Mouse (Mus musculus) ES-CJ7 (cell line): Measurements from ENCODE around the gene Rap1gap2.

Experiments
- DNase-seq: peaks from one replicate; pipeline ENCODE4 v3.0.0; 2011; ENCODE audit warnings: low read depth, low spot score

Rap1gap2 gene

DNA sequence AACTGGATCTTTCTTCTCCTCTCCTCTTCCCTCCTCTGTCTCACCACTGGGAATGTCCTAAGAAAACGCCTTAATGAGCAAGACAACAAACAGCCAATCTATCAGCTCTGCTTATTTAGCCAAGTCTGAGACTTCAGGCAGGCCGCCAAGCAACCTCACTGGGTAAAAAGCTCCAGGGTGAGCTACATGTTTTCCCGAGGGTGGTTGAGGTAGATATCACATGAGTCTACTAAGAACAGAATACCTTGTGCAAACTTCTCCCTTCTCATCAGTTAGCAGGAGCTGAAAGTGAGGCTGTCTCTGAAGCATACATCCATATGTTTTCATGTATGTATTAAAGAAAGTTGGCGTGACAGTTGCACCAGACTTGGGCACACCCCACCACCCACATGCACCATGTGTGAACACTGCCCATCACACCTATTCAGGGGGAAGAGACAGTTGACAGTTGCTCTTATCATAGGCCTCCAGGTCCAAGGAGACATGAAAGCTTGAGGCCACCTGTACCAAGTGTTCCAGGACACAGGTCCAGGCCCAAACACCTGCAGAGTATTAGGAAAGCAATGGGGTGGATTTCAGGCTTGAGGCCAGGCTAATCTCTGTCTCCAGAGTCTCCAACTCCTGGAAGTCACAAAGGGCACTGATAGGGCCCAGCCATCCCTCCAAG, 35.8 kb downstream of the Rap1gap2 start:
- DNase-seq = no peak

DNA sequence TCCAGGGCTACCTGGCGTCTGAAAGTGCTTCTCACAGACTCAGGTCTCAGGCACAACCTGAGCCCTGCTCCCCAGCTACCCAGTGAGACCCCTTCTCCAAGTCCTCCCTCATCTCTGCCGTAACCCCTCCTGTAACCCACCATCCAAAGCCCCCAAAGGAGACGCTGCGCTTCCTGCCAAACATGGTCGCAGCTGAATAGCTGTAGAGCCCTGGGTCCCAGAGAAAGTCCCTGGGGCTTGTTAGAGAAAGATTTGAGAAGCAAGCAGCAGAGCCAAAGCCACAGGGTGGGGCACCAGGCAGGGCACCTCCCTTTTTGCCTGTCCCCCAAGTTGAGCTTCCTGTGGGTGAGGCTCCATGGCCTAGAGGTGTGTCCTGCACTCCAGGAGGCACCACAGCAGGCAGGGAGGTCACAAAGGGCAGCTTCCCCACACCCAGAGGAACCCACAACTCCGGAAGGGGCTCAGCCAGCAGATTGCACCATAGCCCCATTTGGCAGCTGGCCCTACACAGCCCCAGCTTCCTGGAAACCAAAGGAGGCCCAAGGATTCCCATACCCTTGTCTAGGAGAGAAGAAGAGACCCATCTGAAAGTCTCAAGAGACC, 38.2 kb downstream of the Rap1gap2 start:
- no peak for DNase-seq

DNA sequence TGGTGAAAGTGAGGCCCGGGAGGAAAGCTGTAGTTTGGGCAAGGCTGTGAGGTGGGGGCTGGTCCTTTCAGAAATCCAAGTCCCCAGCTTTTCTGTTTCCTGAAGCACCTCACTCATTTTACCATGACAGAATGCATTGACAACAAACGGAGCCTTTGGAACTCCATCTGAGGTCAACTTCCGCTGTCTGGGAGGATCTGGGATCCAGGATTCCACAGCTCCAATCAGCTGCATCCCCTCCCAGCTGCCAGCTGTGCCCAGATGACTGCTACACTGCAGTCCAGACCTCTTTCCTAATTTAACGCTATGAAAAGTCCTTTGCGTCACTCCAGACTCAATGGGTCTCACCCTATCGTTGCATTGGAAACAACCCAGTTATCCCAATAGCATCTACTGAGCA, 41.0 kb downstream of the Rap1gap2 start:
- DNase-seq = no peak

DNA sequence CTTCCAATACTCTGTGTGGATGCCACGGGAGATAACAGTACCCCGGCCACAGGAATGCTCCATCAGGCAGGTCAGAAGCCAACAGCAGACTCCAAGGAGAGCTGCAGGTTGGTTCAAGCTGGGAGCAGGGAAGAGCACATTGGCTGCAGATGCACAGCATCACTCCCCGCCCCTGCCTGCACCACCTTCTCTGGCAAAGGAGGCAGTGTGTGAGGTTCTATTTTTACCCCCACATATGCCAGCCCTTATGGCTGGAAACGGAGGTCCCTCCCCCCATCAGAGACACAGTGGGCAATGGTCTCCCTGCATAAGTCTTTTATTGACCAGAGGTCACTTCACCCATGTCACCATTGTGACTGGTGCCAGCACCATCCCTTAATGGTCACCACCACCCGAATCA, 42.3 kb downstream of the Rap1gap2 start:
- no peak for DNase-seq

DNA sequence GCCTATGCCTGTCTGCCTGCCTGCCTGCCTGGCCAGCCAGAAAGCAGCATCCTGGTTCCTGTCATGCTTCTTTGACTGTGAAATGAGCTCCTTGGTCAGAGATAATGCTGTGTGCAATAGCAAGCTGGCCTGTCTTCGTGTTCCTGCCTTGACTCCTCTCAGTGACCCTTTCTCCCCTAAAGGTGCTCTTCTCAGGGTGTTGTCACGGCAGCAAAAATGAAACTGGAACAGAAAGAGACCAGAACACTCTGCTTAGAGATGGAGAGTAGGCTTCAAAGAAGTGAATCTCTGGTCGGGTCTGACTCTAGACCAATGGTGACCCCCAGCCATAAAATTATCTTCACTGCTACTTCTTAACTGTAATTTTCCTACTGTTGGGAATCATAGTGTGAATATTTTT, 42.7 kb downstream of the Rap1gap2 start:
- no peak for DNase-seq

DNA sequence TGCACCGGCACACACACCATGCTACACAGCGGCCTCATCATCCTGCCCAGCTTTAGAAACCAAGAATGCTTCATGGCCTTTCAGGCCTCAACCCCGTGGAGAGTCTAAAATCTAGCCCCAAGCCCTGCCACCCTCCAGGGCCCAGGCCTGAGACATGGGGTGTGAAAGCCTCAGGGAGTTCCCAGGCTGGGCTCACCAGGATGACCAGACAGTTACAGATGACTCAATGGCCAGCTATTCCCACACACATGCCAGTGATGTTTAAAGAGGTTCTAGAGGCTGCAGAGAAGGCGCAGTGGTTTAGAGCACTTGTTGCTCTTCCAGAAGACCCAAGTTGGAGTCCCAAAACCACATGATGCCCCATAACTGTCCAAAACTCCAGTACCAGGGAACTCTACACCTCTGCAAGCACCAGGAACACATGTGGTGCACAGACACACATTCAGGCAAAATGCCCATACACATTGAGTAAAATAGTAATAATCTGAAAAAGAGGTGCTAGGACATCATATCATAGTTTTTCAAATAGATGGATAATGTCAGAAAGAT, 44.3 kb downstream of the Rap1gap2 start:
- no peak for DNase-seq

DNA sequence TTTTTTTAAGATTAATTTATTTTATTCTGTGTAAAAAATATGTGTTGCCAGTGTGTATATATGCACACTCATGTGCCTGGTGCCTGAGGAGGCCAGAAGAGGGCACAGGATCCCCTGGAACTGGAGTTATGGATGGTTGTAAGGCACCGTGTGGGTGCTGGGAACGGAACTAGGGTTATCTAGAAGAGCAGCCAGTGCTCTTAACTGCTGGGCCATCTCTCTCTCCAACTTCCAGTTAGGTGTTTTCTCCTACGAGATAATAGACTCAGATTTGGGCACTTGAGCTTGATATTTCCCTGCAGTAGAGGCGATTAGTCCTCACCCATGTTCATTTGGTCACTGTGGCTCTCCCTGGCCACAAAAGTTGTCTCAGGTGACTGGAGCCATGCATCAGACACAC, 49.3 kb downstream of the Rap1gap2 start:
- no peak for DNase-seq

DNA sequence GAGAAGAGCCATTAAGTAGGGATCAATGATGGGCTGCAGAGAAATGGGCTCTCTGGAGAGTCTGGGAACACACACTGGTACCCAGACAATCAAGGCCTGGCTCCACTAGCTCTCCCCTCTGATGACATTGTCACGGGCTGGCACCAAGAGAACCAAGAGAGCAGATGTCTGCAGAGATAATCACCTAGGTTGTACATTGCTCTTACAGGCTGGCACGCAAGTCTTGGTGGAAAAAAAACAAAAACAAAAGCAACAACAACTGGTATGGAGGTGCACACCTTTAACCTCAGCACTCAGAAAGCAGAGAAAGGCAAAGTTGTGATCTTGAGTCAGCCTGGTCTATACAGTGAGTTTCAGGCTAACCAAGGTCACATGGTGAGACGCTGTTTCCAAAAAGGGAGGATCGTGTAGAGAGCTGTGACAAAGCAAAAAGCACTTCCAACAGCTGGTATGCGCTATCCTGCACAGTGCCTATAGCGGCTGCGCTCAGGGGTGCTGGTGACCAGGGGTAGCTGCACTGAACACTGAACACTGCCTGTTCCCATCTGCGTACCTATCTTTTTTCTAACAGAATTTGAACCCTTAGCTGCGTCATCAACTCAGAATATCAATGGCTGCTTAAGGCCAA, 50.0 kb downstream of the Rap1gap2 start:
- DNase-seq = no peak

GRCm38 (mm10) chr11:74559793-74560433, 50.8 kb downstream of the Rap1gap2 start:
- no peak for DNase-seq

- no peak for DNase-seq
Measured at GRCm38 (mm10) chr11:74558933-74559332, 51.8 kb downstream of the Rap1gap2 start.

GRCm38 (mm10) chr11:74557456-74558230, 53.1 kb downstream of the Rap1gap2 start:
- no peak for DNase-seq

DNA sequence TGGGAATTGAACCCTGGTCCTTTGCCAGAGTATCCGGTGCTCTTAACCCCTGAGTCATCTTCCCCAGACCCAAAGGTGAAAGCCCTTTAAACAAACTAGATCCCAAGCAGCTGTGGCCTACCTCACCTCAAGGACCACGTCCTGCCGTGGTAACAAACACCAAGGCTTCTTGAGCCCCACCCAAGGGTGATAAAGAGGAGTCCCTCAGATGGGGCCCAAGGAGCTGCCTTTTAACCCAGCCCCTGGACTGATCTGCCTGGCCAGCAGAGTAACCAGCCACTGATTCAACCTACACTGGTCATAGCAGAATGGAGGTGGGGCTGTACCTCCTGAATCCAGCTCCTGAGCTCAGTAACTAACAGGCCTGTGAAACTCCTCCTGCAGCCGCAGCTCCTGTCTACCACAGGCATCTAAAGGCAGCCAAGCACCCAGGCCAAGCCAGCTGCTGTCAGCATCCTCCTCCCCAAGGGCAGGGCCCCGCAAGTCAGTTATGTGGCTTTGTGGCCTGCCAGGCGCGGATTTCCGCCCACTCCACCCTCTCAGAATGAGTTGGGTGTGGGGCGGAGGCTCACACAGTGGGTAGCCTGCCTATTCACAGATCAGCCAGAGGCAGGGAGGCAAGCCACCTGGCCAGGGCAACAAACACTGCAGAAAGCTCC, 54.9 kb downstream of the Rap1gap2 start:
- DNase-seq = peak; percentile 84

- peak; percentile 82 for DNase-seq
Measured at GRCm38 (mm10) chr11:74554683-74555341, 55.9 kb downstream of the Rap1gap2 start.

DNA sequence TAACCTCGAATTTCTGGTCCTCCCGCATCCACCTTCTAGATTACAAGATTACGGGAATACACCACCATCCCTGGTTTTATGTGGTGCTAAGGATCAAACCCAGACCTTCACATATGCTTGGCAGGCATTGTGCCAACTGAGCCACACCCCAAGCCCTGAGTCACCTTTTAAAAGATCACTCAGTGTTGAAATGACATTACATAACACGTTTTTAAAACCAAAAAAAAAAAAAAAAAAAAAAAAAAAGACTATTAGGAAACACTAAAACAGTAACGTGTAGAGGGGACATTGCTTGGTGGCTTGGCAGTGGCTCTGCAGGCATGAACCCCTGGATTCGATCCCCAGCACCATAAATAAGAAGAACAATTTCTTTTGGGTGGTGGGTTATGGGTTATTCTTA, 59.1 kb downstream of the Rap1gap2 start:
- DNase-seq = no peak

DNA sequence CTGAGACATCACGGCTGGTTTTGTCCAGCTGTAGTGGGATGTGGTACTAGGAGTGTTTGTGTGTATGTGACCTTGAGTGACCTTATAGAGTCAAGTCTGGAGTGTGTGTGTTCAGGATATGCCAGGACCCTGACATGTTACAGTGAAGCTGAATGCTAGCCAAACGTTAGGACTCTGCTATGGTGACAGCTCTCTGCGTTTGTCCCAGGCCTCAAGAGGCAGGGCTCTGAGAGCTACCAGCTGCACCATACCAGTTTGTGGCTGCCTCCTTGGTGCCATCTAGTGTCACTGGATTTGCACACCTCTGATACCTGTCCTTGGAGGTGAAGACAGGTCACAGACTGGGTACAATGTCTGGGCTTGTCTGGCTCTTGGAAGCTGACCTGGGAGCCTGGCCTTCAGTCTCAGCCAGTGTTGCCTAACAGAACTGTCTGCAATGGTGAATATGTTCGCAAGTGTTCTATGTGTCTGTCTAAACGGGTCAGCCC, 60.1 kb downstream of the Rap1gap2 start:
- peak; percentile 68 for DNase-seq

GRCm38 (mm10) chr11:74548781-74549382, 61.8 kb downstream of the Rap1gap2 start:
- DNase-seq = peak; percentile 87

- DNase-seq = peak; percentile 85
Measured at GRCm38 (mm10) chr11:74546933-74547694, 63.6 kb downstream of the Rap1gap2 start.

DNA sequence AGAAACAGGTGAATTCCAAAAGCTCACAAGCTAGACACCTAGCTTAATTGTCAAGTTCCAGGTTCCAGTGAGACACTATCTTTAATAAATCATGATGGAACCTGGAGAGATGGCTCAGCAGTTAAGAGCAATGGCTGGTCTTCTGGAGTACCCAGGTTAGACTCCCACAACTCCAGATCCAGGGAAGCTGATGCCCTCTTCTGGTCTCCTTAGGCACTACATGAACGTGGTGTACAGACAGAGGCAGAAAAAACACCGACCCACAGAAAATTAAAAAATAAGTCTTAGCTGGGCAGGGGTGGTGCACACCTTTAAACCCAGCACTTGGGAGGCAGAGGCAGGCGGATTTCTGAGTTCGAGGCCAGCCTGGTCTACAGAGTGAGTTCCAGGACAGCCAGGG, 64.5 kb downstream of the Rap1gap2 start:
- peak; percentile 78 for DNase-seq

DNA sequence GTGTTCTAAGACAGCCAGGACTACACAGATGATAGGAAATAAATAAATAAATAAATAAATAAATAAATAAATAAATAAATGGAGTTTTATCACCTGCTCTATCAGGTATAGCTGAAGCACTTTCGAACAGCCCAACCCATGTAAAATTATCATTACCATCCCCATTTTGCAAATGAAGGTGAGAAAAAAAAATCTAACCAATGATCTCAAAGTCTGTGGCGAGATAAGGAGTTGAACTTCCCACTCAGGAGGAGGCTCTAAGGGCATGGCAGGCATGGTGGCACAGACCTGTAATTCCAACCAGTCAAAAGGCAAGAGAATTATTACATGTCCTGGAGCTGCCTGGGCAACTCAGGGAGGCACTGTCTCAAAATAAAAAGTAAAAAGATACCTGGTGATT, 65.2 kb downstream of the Rap1gap2 start:
- no peak for DNase-seq
